Mouse (Mus musculus): ENCODE measurements at regions not wholly inside any gene's neighbourhood (a gene's known extent, or its start where the extent isn't known, plus 50 kb on each side); places are given as distances from the start of the nearest gene placed in this dataset.
A peak's percentile ranks its signal among the peaks of the same experiment; 100 is the strongest.

GRCm38 (mm10) chr15:87184248-87184647 is 359.9 kb upstream of the Fam19a5 start:
- intact Hi-C loops (cut with DNase I), result no loop called here
- no peak for DNase-seq (ENCODE audit: low spot score in 2 of 2)

GRCm38 (mm10) chr15:87188816-87189455 is 355.2 kb upstream of the Fam19a5 start:
- intact Hi-C loops (cut with DNase I), result no loop called here
- no peak for DNase-seq (ENCODE audit: low spot score in 2 of 2)

- no peak for DNase-seq (ENCODE audit: low spot score in 2 of 2)
- intact Hi-C loops (cut with DNase I), result no loop called here
Measured at GRCm38 (mm10) chr15:87191901-87192300, 352.2 kb upstream of the Fam19a5 start.

GRCm38 (mm10) chr15:87196306-87196893 is 347.7 kb upstream of the Fam19a5 start:
- no peak for DNase-seq (ENCODE audit: low spot score in 2 of 2)
- intact Hi-C loops (cut with DNase I), result no loop called here

DNA sequence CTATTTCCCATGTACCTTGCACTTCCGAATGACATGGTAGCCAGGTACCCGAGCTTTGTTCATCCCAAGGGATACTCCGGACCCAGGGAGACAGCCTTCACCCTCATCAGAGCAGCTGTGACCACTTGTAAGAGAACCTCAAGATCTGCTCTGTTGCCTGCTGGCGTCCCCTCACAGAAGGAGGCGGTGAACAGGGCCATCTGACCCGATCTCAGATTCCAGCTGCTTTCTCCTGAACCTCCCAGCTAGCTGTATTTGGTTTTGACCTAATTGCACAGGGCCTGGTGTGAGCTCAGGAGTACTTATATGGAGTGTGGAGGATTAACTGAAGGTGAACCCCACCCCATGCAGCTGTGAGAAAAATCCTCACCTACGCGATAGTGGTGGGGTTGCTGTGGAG is 344.5 kb upstream of the Fam19a5 start:
- no peak for DNase-seq (ENCODE audit: low spot score in 2 of 2)
- intact Hi-C loops (cut with DNase I), result no loop called here

DNA sequence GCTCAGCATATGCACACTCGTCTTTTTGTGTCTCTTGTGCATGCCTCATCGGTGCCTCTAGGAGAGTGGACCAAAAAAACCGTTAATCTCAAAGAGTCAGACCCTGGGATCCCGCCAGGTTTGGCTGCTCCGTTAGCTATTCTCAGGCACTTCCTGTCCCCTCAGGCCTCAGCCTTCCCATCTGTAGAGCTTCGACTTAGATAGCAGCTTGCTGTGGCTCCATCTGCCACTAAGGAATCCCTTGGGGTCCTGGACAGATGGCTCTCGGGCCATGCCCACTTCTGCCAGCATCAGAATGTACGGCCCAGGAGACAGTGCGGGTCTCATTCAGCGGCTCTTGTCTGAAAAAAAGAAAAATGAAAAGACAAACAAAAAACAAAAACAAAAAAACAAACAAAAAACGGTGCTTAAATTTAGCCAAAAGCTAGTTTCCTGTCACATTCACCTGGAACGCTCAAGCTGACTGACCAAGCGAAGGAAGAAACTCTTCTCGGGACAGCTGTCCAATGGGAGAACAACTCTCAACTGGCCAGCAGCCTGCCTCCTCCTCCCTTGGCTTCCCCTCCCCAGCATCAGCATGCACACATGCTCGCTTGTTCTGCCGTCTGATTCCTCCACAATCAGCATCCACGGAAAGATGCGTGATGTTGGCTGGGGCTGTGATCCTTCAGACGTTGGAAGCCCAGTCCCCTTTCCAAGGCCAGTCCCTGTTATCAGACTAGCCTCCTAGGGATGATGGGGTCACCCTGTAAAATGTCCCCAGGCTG is 343.6 kb upstream of the Fam19a5 start:
- intact Hi-C loops (cut with DNase I), result no loop called here
- peak in 1 of 2 experiments; percentile 9 for DNase-seq (ENCODE audit: low spot score in 2 of 2)

DNA sequence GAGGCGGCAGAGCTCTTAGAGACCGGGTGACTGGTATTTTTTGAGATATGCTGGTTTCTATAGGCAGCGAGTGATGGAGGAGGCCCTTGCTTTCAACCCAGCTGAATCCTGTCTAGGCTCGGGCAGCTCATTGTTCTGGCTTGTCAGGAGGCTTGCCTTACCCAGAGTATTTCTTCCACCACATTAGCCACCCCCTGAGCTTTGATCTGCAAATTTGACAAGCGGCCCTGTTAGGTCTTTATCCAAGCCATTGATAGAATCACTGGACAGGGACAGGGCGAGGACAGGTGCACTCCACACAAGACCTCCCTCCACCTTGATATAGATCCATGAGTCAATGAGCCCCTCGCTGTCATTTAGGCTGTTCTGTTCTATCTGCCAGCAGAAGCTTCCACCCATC is 343.0 kb upstream of the Fam19a5 start:
- intact Hi-C loops (cut with DNase I), result no loop called here

GRCm38 (mm10) chr15:87229951-87230350 is 314.1 kb upstream of the Fam19a5 start:
- DNase-seq (ENCODE audit: low spot score in 2 of 2), result no peak
- intact Hi-C loops (cut with DNase I), result no loop called here

More for the DNA sequence above, 343.0 kb upstream of the Fam19a5 start:
- DNase-seq (ENCODE audit: low spot score in 2 of 2), result no peak

GRCm38 (mm10) chr15:87236096-87236495 is 308.0 kb upstream of the Fam19a5 start:
- DNase-seq (ENCODE audit: low spot score in 2 of 2), result no peak
- intact Hi-C loops (cut with DNase I), result no loop called here

GRCm38 (mm10) chr15:87239057-87239456 is 305.0 kb upstream of the Fam19a5 start:
- no peak for DNase-seq (ENCODE audit: low spot score in 2 of 2)
- intact Hi-C loops (cut with DNase I), result no loop called here

- intact Hi-C loops (cut with DNase I), result no loop called here
- DNase-seq (ENCODE audit: low spot score in 2 of 2), result no peak
Measured at GRCm38 (mm10) chr15:87261497-87261896, 282.6 kb upstream of the Fam19a5 start.

GRCm38 (mm10) chr15:87264906-87265305 is 279.2 kb upstream of the Fam19a5 start:
- no peak for DNase-seq (ENCODE audit: low spot score in 2 of 2)
- intact Hi-C loops (cut with DNase I), result no loop called here

DNA sequence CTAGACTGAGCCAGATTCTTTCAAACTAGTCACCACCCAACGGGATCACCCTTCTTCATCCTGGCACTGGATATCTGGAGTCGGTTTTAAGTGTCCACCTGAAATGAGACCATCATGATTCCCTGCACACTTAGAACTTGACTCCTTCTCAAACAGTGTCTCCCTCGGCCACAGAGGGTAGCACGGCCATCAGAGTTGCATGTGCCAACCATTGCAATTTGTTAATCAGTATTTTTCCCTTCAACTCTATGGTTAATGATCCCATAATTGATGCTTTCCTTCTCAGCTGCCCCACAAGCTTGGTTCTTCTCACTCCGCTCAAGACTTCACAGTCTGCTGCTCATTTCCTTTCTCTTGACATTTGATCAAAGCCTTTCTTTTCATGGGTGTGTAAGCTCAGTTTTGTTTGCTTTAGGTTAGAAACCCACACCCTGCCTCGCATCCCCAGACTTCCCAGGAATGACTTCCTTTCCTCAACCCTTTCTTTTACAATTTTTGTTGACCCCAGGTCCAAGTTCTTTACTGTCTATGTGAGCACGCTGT is 253.0 kb upstream of the Fam19a5 start:
- no peak for DNase-seq (ENCODE audit: low spot score in 2 of 2)
- intact Hi-C loops (cut with DNase I), result no loop called here

DNA sequence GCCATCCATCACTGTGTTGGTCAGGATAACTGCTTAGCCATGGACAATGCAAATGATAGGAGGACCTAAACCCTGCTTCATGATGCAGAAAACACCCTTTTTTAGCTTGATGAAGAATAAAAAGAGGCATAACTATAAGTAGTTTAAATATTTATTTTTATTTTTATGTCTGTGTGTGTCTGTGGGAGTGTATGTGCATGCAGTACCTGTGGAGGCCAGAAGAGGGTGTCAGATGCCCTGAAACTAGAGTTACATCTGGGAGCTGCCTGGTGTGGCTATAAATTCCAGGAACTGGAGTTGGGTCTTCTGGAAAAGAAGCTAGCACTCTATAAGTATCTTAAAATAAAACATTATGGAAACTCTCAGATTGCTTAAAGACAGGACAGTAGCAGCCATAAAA is 224.2 kb upstream of the Fam19a5 start:
- intact Hi-C loops (cut with DNase I), result no loop called here
- DNase-seq (ENCODE audit: low spot score in 2 of 2), result no peak

GRCm38 (mm10) chr15:87321067-87321985 is 222.8 kb upstream of the Fam19a5 start:
- intact Hi-C loops (cut with DNase I), result no loop called here

GRCm38 (mm10) chr15:87325389-87325788 is 218.7 kb upstream of the Fam19a5 start:
- no peak for DNase-seq (ENCODE audit: low spot score in 2 of 2)
- intact Hi-C loops (cut with DNase I), result no loop called here

More at GRCm38 (mm10) chr15:87321067-87321985, 222.8 kb upstream of the Fam19a5 start:
- DNase-seq (ENCODE audit: low spot score in 2 of 2), result no peak

DNA sequence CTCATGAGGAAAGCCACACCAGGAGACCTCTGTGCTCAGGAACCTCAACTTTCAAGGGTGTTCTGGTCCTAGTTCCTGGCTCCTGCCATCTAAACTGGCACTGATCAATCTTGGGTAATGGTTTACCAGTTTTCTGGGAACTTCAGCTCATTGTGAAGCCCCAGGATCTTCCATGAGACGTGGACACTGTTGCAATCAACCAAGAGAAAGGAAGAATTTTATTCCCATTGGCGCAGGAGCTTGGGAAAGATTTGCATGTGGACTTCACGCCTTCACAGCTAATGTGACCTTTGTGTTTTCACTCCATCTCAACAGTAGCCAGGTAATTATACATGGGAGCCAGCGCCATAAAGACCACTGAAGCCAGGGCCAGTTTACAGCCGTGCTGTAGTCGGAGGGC is 217.8 kb upstream of the Fam19a5 start:
- intact Hi-C loops (cut with DNase I), result no loop called here
- DNase-seq (ENCODE audit: low spot score in 2 of 2), result no peak

DNA sequence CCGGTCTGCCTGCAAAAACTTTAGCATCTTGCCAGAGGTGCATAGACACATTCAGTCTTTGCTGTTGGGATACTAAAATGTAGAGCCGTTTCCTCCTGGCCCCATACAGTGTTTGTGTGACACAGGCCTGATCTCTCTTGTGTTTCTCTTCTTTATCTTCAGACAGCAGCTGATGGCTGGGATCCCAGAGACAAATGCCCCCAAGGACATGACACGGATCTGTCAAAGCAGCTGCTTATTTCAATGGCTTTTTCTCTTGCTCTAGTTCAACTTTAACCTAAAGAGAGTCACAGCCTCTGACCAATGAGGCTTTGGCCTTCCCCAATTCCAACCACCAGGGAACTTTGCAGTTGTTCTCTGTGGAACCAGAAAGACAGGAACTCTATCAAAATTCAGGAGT is 211.7 kb upstream of the Fam19a5 start:
- intact Hi-C loops (cut with DNase I), result no loop called here
- DNase-seq (ENCODE audit: low spot score in 2 of 2), result no peak

DNA sequence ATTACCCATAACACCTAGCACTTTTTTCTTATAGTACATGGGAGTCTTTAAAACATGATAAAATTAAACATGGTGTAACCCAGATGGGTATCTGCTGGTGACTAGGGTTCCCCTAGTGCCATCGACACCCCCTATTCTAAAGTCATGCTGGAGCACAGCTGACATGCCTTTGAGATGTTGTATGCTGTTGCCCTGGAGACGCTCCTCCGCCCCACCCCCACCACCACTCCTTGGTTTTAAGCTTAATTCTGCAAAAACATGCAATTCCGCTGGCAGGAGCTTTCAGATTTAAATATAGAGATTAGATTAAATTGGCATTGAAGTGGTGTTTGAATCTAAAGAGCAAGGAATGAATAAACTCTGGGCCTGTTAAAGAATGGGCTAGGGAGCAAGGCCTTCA is 210.6 kb upstream of the Fam19a5 start:
- intact Hi-C loops (cut with DNase I), result no loop called here
- peak in 1 of 2 experiments; percentile 18 for DNase-seq (ENCODE audit: low spot score in 2 of 2)

DNA sequence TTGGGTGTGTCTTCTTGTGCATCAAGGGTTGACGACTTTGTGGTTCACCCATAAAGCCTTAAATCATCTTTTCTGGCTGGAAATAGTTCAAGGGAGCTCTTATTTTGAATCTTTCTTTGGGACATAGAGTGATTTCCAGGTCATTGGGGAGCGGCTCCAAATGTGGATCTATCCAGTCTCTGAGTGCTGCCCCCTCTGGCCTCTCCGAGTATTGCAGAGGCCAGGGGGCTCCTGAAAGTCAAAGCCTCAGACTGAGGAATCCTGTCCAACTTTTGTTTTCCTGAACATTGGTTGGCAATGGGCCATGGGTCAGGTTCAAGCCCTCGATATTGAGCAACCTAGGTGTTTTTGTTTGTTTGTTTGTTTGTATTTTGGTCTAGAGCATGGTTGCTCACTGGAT is 209.7 kb upstream of the Fam19a5 start:
- no peak for DNase-seq (ENCODE audit: low spot score in 2 of 2)
- intact Hi-C loops (cut with DNase I), result no loop called here

Data from left cerebral cortex, postnatal 25 days (tissue).